Mouse (Mus musculus) C2C12 (cell line): ENCODE measurements around the gene Cldn10.

Experiments used
- CEBPB ChIP-seq: IDR thresholded peaks from one replicate; pipeline ENCODE4 v1.6.1; 2011; ENCODE audit warnings: low read depth, mild to moderate bottlenecking, control low read depth, moderate library complexity
- CTCF ChIP-seq: IDR thresholded peaks from one replicate; pipeline ENCODE4 v1.5.1; 2011; ENCODE audit not compliant: control insufficient read depth, insufficient read depth, insufficient read length
- FOSL1 ChIP-seq: IDR thresholded peaks from one replicate; pipeline ENCODE4 v1.8.0; 2011; ENCODE audit warnings: mild to moderate bottlenecking, low read length; ENCODE audit not compliant: poor library complexity, insufficient read depth, severe bottlenecking
- MAX ChIP-seq: IDR thresholded peaks from one replicate; pipeline ENCODE4 v1.6.1; 2011; ENCODE audit warnings: mild to moderate bottlenecking, control low read depth
- MYOD1 ChIP-seq: IDR thresholded peaks from one replicate; pipeline ENCODE4 v1.6.1; 2011; ENCODE audit warnings: low read depth; ENCODE audit not compliant: control insufficient read depth, insufficient read length
- MYOG ChIP-seq: IDR thresholded peaks from one replicate; pipeline ENCODE4 v1.6.1; 2011; ENCODE audit not compliant: control insufficient read depth, insufficient read length; ENCODE audit errors: extremely low read depth
- USF1 ChIP-seq: IDR thresholded peaks from one replicate; pipeline ENCODE4 v1.6.1; 2011; ENCODE audit warnings: low read depth, mild to moderate bottlenecking, control low read depth, moderate library complexity

- no peak for TF ChIP-seq CTCF
- no peak for TF ChIP-seq MAX
- TF ChIP-seq MYOG = no peak
- no peak for TF ChIP-seq CEBPB
- TF ChIP-seq USF1 = no peak
- no peak for TF ChIP-seq MYOD1
- TF ChIP-seq FOSL1 = no peak
These were observed 37.1 kb upstream of the Cldn10 start for GRCm38 (mm10) chr14:118750505-118751192.
